Mouse (Mus musculus): ENCODE measurements at regions not wholly inside any gene's neighbourhood (a gene's known extent, or its start where the extent isn't known, plus 50 kb on each side); places are given as distances from the start of the nearest gene placed in this dataset.

GRCm38 (mm10) chr15:27129697-27130096 lies 234.3 kb upstream of the Fbxl7 start:
- no peak for DNase-seq (ENCODE audit: low read depth, low spot score)

GRCm38 (mm10) chr15:27132761-27133160 lies 237.4 kb upstream of the Fbxl7 start:
- no peak for DNase-seq (ENCODE audit: low read depth, low spot score)

GRCm38 (mm10) chr15:27137580-27137979 lies 242.2 kb upstream of the Fbxl7 start:
- DNase-seq (ENCODE audit: low read depth, low spot score), result no peak

- DNase-seq (ENCODE audit: low read depth, low spot score), result no peak
These were observed 250.5 kb upstream of the Fbxl7 start for GRCm38 (mm10) chr15:27145860-27146259.

- DNase-seq (ENCODE audit: low read depth, low spot score), result no peak
These were observed 265.6 kb upstream of the Fbxl7 start for GRCm38 (mm10) chr15:27160986-27161385.

GRCm38 (mm10) chr15:27167484-27167883 lies 272.1 kb upstream of the Fbxl7 start:
- DNase-seq (ENCODE audit: low read depth, low spot score), result no peak

- DNase-seq (ENCODE audit: low read depth, low spot score), result no peak
These were observed 274.5 kb upstream of the Fbxl7 start for GRCm38 (mm10) chr15:27169846-27170245.

- DNase-seq (ENCODE audit: low read depth, low spot score), result no peak
These were observed 278.1 kb upstream of the Fbxl7 start for GRCm38 (mm10) chr15:27173506-27173905.

- no peak for DNase-seq (ENCODE audit: low read depth, low spot score)
These were observed 282.9 kb upstream of the Fbxl7 start for GRCm38 (mm10) chr15:27178084-27178935.

GRCm38 (mm10) chr15:27189699-27190098 lies 276.8 kb upstream of the Ank start:
- no peak for DNase-seq (ENCODE audit: low read depth, low spot score)

- no peak for DNase-seq (ENCODE audit: low read depth, low spot score)
These were observed 265.0 kb upstream of the Ank start for GRCm38 (mm10) chr15:27201513-27201912.

- DNase-seq (ENCODE audit: low read depth, low spot score), result no peak
These were observed 261.6 kb upstream of the Ank start for GRCm38 (mm10) chr15:27204888-27205287.

GRCm38 (mm10) chr15:27207446-27207845 lies 259.0 kb upstream of the Ank start:
- no peak for DNase-seq (ENCODE audit: low read depth, low spot score)

- no peak for DNase-seq (ENCODE audit: low read depth, low spot score)
These were observed 250.1 kb upstream of the Ank start for GRCm38 (mm10) chr15:27216387-27216786.

- DNase-seq (ENCODE audit: low read depth, low spot score), result peak; percentile 52
These were observed 247.2 kb upstream of the Ank start for GRCm38 (mm10) chr15:27219126-27219738.

- no peak for DNase-seq (ENCODE audit: low read depth, low spot score)
These were observed 242.6 kb upstream of the Ank start for GRCm38 (mm10) chr15:27223610-27224511.

- DNase-seq (ENCODE audit: low read depth, low spot score), result no peak
These were observed 242.0 kb upstream of the Ank start for GRCm38 (mm10) chr15:27224512-27224850.

- no peak for DNase-seq (ENCODE audit: low read depth, low spot score)
These were observed 233.7 kb upstream of the Ank start for GRCm38 (mm10) chr15:27232804-27233203.

- DNase-seq (ENCODE audit: low read depth, low spot score), result no peak
These were observed 231.7 kb upstream of the Ank start for GRCm38 (mm10) chr15:27234770-27235169.

GRCm38 (mm10) chr15:27238301-27238700 lies 228.2 kb upstream of the Ank start:
- DNase-seq (ENCODE audit: low read depth, low spot score), result no peak

GRCm38 (mm10) chr15:27246302-27246701 lies 220.2 kb upstream of the Ank start:
- no peak for DNase-seq (ENCODE audit: low read depth, low spot score)

Data from c-Kit-negative CD71-positive TER-119-positive erythroid progenitor cells, embryonic 14.5 days (primary cell).